Mouse (Mus musculus): ENCODE results near the gene Tbc1d15. TPM values are rescaled to one million over a fixed set of nuclear protein-coding genes. Genes with fewer than 3 reads are reported as not detected.

Tbc1d15 gene
- 61.4 and 74.0 TPM in 2 replicates for polyA plus RNA-seq (2014; fragmentation: Nextera tagmentation; extraction: Ambion mirVana)

DNA sequence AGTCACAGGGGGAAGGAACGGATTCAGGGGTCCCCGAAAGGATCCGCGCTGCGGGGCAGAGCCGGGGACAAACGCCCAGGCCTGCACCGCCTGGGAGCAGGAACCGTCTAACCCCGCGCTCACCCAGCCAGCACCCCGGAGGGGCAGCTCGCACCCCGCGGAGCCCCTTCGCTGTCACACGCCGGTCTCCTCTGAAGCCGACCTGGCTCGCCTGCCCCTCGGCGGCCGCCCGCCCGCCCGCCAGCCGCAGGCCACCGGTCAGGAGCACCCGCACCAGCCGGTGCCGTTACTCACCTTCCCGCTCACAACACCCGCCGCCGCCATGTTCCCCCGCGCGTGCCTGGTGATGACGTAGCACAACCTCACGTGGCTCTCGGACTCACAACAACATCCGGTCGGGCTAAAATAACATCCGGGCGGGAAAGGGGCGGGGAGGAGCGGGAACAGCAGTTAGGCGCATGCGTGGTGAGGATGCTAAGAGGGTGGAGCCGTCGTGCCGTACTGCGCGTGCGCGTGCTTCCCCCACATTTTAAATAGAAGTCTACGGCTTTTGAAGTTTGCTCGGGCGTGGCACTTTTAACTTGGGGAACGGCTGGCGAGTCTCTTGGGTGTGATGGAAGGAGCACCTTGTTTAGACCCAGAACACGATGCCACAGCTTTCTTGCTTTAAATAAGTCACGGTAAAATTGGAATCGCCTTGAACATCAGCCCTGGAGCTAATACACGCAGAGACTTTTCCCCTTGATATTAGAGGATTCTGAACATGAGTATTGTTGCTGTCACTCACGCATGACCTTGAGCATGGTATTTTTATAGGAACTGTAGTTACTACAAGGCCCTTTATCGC is at the start of gene Tbc1d15:
TSS of gene Tbc1d15 (minus strand) at position 380 of the 847 bp plus-strand sequence.
- Histone ChIP-seq H3K36me3 (ENCODE audit: control insufficient read depth, insufficient read depth, low read length) (no peaks in the 10 kb centered on the region), H3K4me3 (ENCODE audit: low read depth, low read length) (peak within 1 kb of the TSS; percentile 98), H3K4me2 (ENCODE audit: low read depth, low read length) (peak within 1 kb of the TSS; percentile 68), H3K27ac (replicated peaks; ENCODE audit: low read depth, low read length) (peak within 1 kb of the TSS; percentile 63), H3K9me3 (ENCODE audit: control insufficient read depth, low read length) (no peaks in the 10 kb centered on the region), H3K4me1 (ENCODE audit: control insufficient read depth, insufficient read depth, low read length) (peaks cover 7% of the 10 kb centered on the region), H3K9ac (ENCODE audit: low read depth, low read length) (peak within 1 kb of the TSS; percentile 89), H3K27me3 (replicated peaks; ENCODE audit: control insufficient read depth, insufficient read depth, low read length) (no peaks in the 10 kb centered on the region)
- 0% methylated on average over 47 of the region's 67 CpGs for WGBS
- peak; percentile 99 for DNase-seq (ENCODE audit: low spot score)
- peak; percentile 96 for ATAC-seq (ENCODE audit: low read depth)

DNA sequence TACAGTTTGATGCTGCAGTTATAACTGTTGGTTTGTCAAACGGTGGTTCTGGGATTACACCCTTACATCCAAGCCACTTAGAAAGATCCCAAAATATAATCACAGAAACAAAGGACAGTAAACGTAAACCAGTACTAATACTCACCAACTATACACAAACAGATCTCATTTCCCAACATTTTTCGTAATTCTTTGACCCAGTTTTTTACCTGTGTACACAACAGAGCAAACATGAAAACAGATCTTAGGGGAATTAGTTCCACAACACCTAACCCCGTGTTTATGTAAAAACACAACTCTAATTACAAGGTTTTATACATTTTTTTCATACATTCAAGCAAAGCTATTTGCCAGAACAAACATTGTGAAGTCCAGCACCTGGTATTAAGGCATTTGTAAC is 47.4 kb upstream of the Tbc1d15 start:
- H3K27ac ChIP-seq (replicated peaks; ENCODE audit: low read depth, low read length), result no peak overlapping the region
- no peak for DNase-seq (ENCODE audit: low spot score)
- peaks cover 71% of the 10 kb centered on the region for H3K36me3 ChIP-seq (ENCODE audit: control insufficient read depth, insufficient read depth, low read length)
- no peak overlapping the region for H3K9ac ChIP-seq (ENCODE audit: low read depth, low read length)
- H3K9me3 ChIP-seq (ENCODE audit: control insufficient read depth, low read length), result no peaks in the 10 kb centered on the region
- H3K4me1 ChIP-seq (ENCODE audit: control insufficient read depth, insufficient read depth, low read length), result no peaks in the 10 kb centered on the region
- WGBS, result 89% methylated on average over 4 of the region's 4 CpGs
- H3K27me3 ChIP-seq (replicated peaks; ENCODE audit: control insufficient read depth, insufficient read depth, low read length), result no peaks in the 10 kb centered on the region
- no peak for ATAC-seq (ENCODE audit: low read depth)
- H3K4me2 ChIP-seq (ENCODE audit: low read depth, low read length), result no peak overlapping the region
- H3K4me3 ChIP-seq (ENCODE audit: low read depth, low read length), result no peak overlapping the region

DNA sequence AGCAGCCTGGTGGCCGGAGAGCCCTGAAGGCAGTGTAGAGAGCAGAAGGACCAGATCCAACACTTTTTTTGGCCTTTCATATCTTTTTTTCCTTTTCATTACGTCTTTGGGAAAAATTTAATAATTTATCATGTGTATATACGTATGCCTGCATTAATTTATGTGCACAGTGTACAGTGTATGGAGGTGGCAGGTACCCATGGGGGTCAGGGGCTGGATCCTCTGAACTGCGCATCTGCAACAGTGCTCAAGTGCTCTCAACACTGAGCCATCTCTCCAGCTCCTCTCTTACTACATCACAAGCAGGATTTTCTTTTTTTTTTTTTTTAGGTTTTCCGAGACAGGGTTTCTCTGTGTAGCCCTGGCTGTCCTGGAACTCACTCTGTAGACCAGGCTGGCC is 46.3 kb upstream of the Tbc1d15 start:
- Histone ChIP-seq H3K4me1 (ENCODE audit: control insufficient read depth, insufficient read depth, low read length) (no peaks in the 10 kb centered on the region), H3K4me3 (ENCODE audit: low read depth, low read length) (no peak overlapping the region), H3K27ac (replicated peaks; ENCODE audit: low read depth, low read length) (no peak overlapping the region), H3K9me3 (ENCODE audit: control insufficient read depth, low read length) (no peaks in the 10 kb centered on the region), H3K9ac (ENCODE audit: low read depth, low read length) (no peak overlapping the region), H3K27me3 (replicated peaks; ENCODE audit: control insufficient read depth, insufficient read depth, low read length) (no peaks in the 10 kb centered on the region), H3K4me2 (ENCODE audit: low read depth, low read length) (no peak overlapping the region), H3K36me3 (ENCODE audit: control insufficient read depth, insufficient read depth, low read length) (peaks cover 80% of the 10 kb centered on the region)
- no peak for ATAC-seq (ENCODE audit: low read depth)
- DNase-seq (ENCODE audit: low spot score), result no peak
- 90% methylated on average over 5 of the region's 5 CpGs for WGBS

DNA sequence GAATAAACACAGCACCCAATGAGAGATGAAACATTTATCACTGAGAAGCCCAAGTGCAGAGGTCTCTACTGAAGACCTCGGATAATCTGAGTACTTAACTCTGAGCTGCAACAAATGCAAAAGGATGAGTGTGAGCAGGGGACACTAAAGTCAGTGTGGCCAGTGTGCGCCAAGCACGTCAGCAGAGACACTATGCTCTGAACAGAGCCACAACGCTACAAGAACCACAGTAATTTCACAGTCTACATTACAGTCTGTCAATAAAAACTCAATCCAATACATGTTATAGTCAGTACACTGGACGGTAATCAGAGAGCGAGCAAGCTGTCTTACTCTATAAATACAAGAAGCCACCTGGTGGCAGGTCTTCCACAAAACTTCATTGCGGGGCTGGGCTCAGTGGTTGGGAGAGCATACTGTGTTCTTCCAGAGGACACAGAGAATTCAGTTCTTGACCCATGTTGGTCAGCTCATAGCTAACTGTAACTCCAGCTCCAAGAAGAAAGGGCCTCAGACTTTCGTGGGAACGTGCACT is 45.2 kb upstream of the Tbc1d15 start:
- ATAC-seq (ENCODE audit: low read depth) (no peak), DNase-seq (ENCODE audit: low spot score) (no peak)
- Histone ChIP-seq H3K27ac (replicated peaks; ENCODE audit: low read depth, low read length) (no peak overlapping the region), H3K27me3 (replicated peaks; ENCODE audit: control insufficient read depth, insufficient read depth, low read length) (no peaks in the 10 kb centered on the region), H3K9me3 (ENCODE audit: control insufficient read depth, low read length) (no peaks in the 10 kb centered on the region), H3K9ac (ENCODE audit: low read depth, low read length) (no peak overlapping the region), H3K4me1 (ENCODE audit: control insufficient read depth, insufficient read depth, low read length) (no peaks in the 10 kb centered on the region), H3K4me3 (ENCODE audit: low read depth, low read length) (no peak overlapping the region), H3K36me3 (ENCODE audit: control insufficient read depth, insufficient read depth, low read length) (peaks cover 85% of the 10 kb centered on the region), H3K4me2 (ENCODE audit: low read depth, low read length) (no peak overlapping the region)
- WGBS, result 80% methylated on average over 9 of the region's 9 CpGs

DNA sequence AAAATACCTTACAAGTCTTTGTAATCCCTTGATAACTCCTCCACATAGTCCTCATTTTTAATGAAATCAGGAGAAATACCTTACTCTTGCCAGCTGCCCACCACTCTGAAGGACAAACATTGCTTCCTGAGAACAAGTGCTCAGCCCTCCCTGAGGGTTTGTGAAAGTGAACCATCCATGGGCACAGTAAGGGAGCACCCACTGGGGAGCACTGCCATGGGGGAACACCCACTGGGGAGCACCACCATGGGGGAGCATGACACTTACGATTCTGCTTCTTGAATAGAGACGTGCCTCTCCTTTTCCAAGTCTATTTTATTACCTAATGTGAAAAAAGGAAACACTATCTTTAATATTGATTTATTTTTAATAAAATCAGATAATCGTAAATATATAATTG is 43.9 kb upstream of the Tbc1d15 start:
- Histone ChIP-seq H3K27ac (replicated peaks; ENCODE audit: low read depth, low read length) (no peak overlapping the region), H3K36me3 (ENCODE audit: control insufficient read depth, insufficient read depth, low read length) (peaks cover 82% of the 10 kb centered on the region), H3K9me3 (ENCODE audit: control insufficient read depth, low read length) (no peaks in the 10 kb centered on the region), H3K4me1 (ENCODE audit: control insufficient read depth, insufficient read depth, low read length) (no peaks in the 10 kb centered on the region), H3K27me3 (replicated peaks; ENCODE audit: control insufficient read depth, insufficient read depth, low read length) (no peaks in the 10 kb centered on the region), H3K4me3 (ENCODE audit: low read depth, low read length) (no peak overlapping the region), H3K9ac (ENCODE audit: low read depth, low read length) (no peak overlapping the region), H3K4me2 (ENCODE audit: low read depth, low read length) (no peak overlapping the region)
- WGBS, result 93% methylated on average over 3 of the region's 3 CpGs
- DNase-seq (ENCODE audit: low spot score), result no peak
- no peak for ATAC-seq (ENCODE audit: low read depth)

DNA sequence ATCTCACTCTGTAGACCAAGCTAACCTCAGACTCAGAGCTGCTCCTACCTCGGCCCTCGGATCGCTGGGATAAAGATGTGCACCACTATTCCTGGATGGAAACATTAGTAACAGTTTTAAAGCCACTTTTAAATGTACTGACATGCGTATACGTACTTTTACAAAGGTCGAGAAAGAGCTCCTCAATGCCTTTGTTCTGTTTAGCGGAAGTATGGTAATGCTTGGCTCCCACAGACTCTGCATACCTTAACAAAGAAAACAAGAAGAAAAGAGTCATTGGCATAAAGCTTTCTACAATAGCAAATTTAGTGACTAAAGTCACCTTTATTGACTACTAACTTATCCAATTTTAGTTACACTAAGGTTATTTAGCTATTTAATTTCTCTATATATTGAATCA is 43.4 kb upstream of the Tbc1d15 start:
- H3K4me3 ChIP-seq (ENCODE audit: low read depth, low read length), result no peak overlapping the region
- H3K9me3 ChIP-seq (ENCODE audit: control insufficient read depth, low read length), result no peaks in the 10 kb centered on the region
- no peak overlapping the region for H3K9ac ChIP-seq (ENCODE audit: low read depth, low read length)
- WGBS, result 95% methylated on average over 7 of the region's 7 CpGs
- H3K27ac ChIP-seq (replicated peaks; ENCODE audit: low read depth, low read length), result no peak overlapping the region
- no peaks in the 10 kb centered on the region for H3K27me3 ChIP-seq (replicated peaks; ENCODE audit: control insufficient read depth, insufficient read depth, low read length)
- H3K4me1 ChIP-seq (ENCODE audit: control insufficient read depth, insufficient read depth, low read length), result no peaks in the 10 kb centered on the region
- no peak for DNase-seq (ENCODE audit: low spot score)
- H3K4me2 ChIP-seq (ENCODE audit: low read depth, low read length), result no peak overlapping the region
- peaks cover 81% of the 10 kb centered on the region for H3K36me3 ChIP-seq (ENCODE audit: control insufficient read depth, insufficient read depth, low read length)
- ATAC-seq (ENCODE audit: low read depth), result no peak

DNA sequence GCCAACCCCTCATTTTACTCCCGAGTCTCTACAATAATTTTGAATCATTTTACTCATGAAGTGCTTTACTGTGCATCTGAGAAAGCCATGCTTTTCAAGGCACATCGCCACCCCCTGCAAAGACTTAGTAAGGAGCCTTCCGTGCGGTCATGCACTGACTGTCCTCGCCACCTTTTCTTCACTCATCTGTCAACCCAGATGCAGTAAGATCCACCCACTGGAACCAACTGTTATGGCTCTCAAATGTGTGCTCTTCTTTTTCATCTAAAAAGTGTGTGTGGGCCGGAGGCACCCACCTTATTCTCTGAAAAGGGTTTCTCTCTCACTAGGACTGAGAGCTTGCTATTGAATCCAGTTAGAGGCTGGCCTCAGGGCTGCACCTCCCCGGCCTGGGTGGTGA is 42.7 kb upstream of the Tbc1d15 start:
- Histone ChIP-seq H3K27ac (replicated peaks; ENCODE audit: low read depth, low read length) (no peak overlapping the region), H3K9me3 (ENCODE audit: control insufficient read depth, low read length) (no peaks in the 10 kb centered on the region), H3K4me3 (ENCODE audit: low read depth, low read length) (no peak overlapping the region), H3K27me3 (replicated peaks; ENCODE audit: control insufficient read depth, insufficient read depth, low read length) (no peaks in the 10 kb centered on the region), H3K9ac (ENCODE audit: low read depth, low read length) (no peak overlapping the region), H3K36me3 (ENCODE audit: control insufficient read depth, insufficient read depth, low read length) (peaks cover 80% of the 10 kb centered on the region), H3K4me1 (ENCODE audit: control insufficient read depth, insufficient read depth, low read length) (no peaks in the 10 kb centered on the region), H3K4me2 (ENCODE audit: low read depth, low read length) (no peak overlapping the region)
- WGBS, result 91% methylated on average over 7 of the region's 7 CpGs
- DNase-seq (ENCODE audit: low spot score), result no peak
- ATAC-seq (ENCODE audit: low read depth), result no peak

DNA sequence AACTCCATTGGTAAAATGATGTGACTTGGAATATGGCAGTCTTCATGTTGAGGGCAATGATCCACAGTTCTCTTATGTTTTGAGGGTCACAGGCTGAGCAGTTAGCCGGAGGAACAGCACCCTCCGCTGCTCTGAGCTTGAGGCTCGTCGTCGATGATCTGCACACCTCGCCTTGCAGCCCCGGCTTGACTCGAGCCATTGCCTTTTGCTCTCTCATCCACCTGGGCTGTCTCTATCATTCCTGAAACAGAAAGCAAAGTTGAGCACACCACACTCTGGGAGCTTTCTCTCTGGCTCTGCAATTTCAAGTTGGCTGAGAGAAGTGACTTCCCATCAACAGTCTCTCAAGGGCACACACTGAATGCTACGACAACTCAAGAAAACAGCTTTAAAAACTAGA is 39.4 kb upstream of the Tbc1d15 start:
- Histone ChIP-seq H3K27ac (replicated peaks; ENCODE audit: low read depth, low read length) (no peak overlapping the region), H3K9ac (ENCODE audit: low read depth, low read length) (no peak overlapping the region), H3K9me3 (ENCODE audit: control insufficient read depth, low read length) (no peaks in the 10 kb centered on the region), H3K27me3 (replicated peaks; ENCODE audit: control insufficient read depth, insufficient read depth, low read length) (no peaks in the 10 kb centered on the region), H3K36me3 (ENCODE audit: control insufficient read depth, insufficient read depth, low read length) (peaks cover 79% of the 10 kb centered on the region), H3K4me1 (ENCODE audit: control insufficient read depth, insufficient read depth, low read length) (no peaks in the 10 kb centered on the region), H3K4me2 (ENCODE audit: low read depth, low read length) (no peak overlapping the region), H3K4me3 (ENCODE audit: low read depth, low read length) (no peak overlapping the region)
- 94% methylated on average over 9 of the region's 9 CpGs for WGBS
- no peak for DNase-seq (ENCODE audit: low spot score)
- ATAC-seq (ENCODE audit: low read depth), result no peak

DNA sequence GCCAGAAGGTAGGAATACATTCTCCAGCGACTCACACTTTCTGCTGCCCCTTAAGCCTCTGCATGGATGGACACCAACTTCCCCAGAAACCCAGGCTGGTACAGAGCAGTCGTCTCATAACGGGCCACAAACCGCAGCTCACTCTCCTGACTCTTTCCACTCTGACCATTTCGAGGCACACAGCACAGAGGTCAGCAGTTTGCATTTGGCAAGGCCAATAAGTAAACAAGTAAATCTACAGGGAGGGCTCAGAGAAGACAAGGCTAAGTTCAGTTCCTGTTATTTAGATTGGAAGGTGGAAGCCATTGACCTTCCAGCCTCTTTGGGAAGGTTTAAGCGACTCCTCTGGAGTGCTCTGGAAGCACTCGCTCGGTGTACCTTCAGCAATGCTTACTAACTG is 37.6 kb upstream of the Tbc1d15 start:
- DNase-seq (ENCODE audit: low spot score) (no peak), ATAC-seq (ENCODE audit: low read depth) (no peak)
- no peaks in the 10 kb centered on the region for H3K4me1 ChIP-seq (ENCODE audit: control insufficient read depth, insufficient read depth, low read length)
- no peak overlapping the region for H3K4me3 ChIP-seq (ENCODE audit: low read depth, low read length)
- H3K9ac ChIP-seq (ENCODE audit: low read depth, low read length), result no peak overlapping the region
- H3K9me3 ChIP-seq (ENCODE audit: control insufficient read depth, low read length), result no peaks in the 10 kb centered on the region
- no peaks in the 10 kb centered on the region for H3K27me3 ChIP-seq (replicated peaks; ENCODE audit: control insufficient read depth, insufficient read depth, low read length)
- peaks cover 64% of the 10 kb centered on the region for H3K36me3 ChIP-seq (ENCODE audit: control insufficient read depth, insufficient read depth, low read length)
- 92% methylated on average over 8 of the region's 8 CpGs for WGBS
- H3K27ac ChIP-seq (replicated peaks; ENCODE audit: low read depth, low read length), result no peak overlapping the region
- H3K4me2 ChIP-seq (ENCODE audit: low read depth, low read length), result no peak overlapping the region
